Mouse (Mus musculus): ENCODE measurements around the gene Actr1a. TPM values are rescaled to one million over a fixed set of nuclear protein-coding genes. Genes with fewer than 3 reads are reported as not detected.

The Actr1a gene
- polyA plus RNA-seq, 1 experiment from 2014 or later = 48.6 TPM

GRCm38 (mm10) chr19:46396109-46396508 lies 561 bp upstream of the Actr1a start:
- no peaks in the 10 kb centered on the region for H3K27me3 ChIP-seq (ENCODE audit: control insufficient read depth, insufficient read depth, low read depth, low read length)
- peaks cover 28% of the 10 kb centered on the region for H3K4me1 ChIP-seq (ENCODE audit: control insufficient read depth, low read depth, low read length)
- H3K4me2 ChIP-seq (ENCODE audit: low read depth, low read length) = peak overlapping the region; percentile 87
- H3K27ac ChIP-seq (ENCODE audit: low read length) = peak overlapping the region; percentile 61
- no peaks in the 10 kb centered on the region for H3K9me3 ChIP-seq (replicated peaks; ENCODE audit: control insufficient read depth, low read length)
- peak overlapping the region; percentile 78 for H3K9ac ChIP-seq (ENCODE audit: low read depth, low read length)
- no peak for ATAC-seq (ENCODE audit: low read depth)
- H3K4me3 ChIP-seq (ENCODE audit: low read depth, low read length) = peak overlapping the region; percentile 76
- H3K36me3 ChIP-seq (ENCODE audit: control insufficient read depth, insufficient read depth) = peaks cover 3% of the 10 kb centered on the region; the same call in 1 of the 2 replicates
- WGBS (ENCODE audit: insufficient replicate concordance) = 8% methylated on average over 8 of the region's 8 CpGs

DNA sequence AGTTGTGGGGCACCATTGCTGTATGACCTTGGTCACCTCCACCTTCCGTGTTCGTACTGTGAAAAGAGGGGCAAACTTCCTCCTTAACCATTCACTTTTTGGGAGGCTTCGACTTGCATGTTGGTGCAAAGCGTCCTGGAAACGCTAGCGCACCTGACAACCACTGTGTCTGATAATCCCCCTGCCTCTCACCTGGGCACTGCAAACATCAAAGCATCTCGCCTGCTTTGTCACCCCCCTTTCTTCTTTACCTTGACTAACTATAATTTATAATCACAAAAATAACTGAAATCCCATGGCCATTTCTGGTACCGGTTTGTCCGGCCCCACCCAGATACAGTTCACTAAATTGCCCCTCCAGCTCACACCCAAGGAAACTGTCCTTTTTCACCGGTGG lies 838 bp downstream of the Actr1a start:
- no peaks in the 10 kb centered on the region for H3K9me3 ChIP-seq (replicated peaks; ENCODE audit: control insufficient read depth, low read length)
- no peak for ATAC-seq (ENCODE audit: low read depth)
- peak overlapping the region; percentile 17; the same call in 1 of the 2 replicates for H3K27ac ChIP-seq (ENCODE audit: low read length)
- peak overlapping the region; percentile 90 for H3K4me2 ChIP-seq (ENCODE audit: low read depth, low read length)
- H3K36me3 ChIP-seq (ENCODE audit: control insufficient read depth, insufficient read depth) = peaks cover 3% of the 10 kb centered on the region; the same call in 1 of the 2 replicates
- peak overlapping the region; percentile 76 for H3K4me3 ChIP-seq (ENCODE audit: low read depth, low read length)
- H3K27me3 ChIP-seq (ENCODE audit: control insufficient read depth, insufficient read depth, low read depth, low read length) = no peaks in the 10 kb centered on the region
- H3K9ac ChIP-seq (ENCODE audit: low read depth, low read length) = peak overlapping the region; percentile 63
- 2% methylated on average over 10 of the region's 10 CpGs for WGBS (ENCODE audit: insufficient replicate concordance)
- H3K4me1 ChIP-seq (ENCODE audit: control insufficient read depth, low read depth, low read length) = peaks cover 28% of the 10 kb centered on the region

- H3K27ac ChIP-seq (ENCODE audit: low read length) = no peak overlapping the region
- no peak overlapping the region for H3K4me2 ChIP-seq (ENCODE audit: low read depth, low read length)
- peaks cover 7% of the 10 kb centered on the region for H3K36me3 ChIP-seq (ENCODE audit: control insufficient read depth, insufficient read depth)
- H3K27me3 ChIP-seq (ENCODE audit: control insufficient read depth, insufficient read depth, low read depth, low read length) = no peaks in the 10 kb centered on the region
- H3K9ac ChIP-seq (ENCODE audit: low read depth, low read length) = no peak overlapping the region
- ATAC-seq (ENCODE audit: low read depth) = no peak
- H3K9me3 ChIP-seq (replicated peaks; ENCODE audit: control insufficient read depth, low read length) = no peaks in the 10 kb centered on the region
- 32% methylated on average over 4 of the region's 4 CpGs for WGBS (ENCODE audit: insufficient replicate concordance)
- no peak overlapping the region for H3K4me3 ChIP-seq (ENCODE audit: low read depth, low read length)
- peaks cover 17% of the 10 kb centered on the region for H3K4me1 ChIP-seq (ENCODE audit: control insufficient read depth, low read depth, low read length)
Observed at GRCm38 (mm10) chr19:46392018-46392417, 3.5 kb downstream of the Actr1a start.

- Histone ChIP-seq H3K27me3 (ENCODE audit: control insufficient read depth, insufficient read depth, low read depth, low read length) (no peaks in the 10 kb centered on the region), H3K36me3 (ENCODE audit: control insufficient read depth, insufficient read depth) (peaks cover 11% of the 10 kb centered on the region), H3K9me3 (replicated peaks; ENCODE audit: control insufficient read depth, low read length) (no peaks in the 10 kb centered on the region), H3K4me3 (ENCODE audit: low read depth, low read length) (no peak overlapping the region), H3K4me1 (ENCODE audit: control insufficient read depth, low read depth, low read length) (peaks cover 13% of the 10 kb centered on the region), H3K27ac (ENCODE audit: low read length) (no peak overlapping the region), H3K4me2 (ENCODE audit: low read depth, low read length) (no peak overlapping the region), H3K9ac (ENCODE audit: low read depth, low read length) (no peak overlapping the region)
- WGBS (ENCODE audit: insufficient replicate concordance) = 83% methylated on average over 5 of the region's 5 CpGs
- no peak for ATAC-seq (ENCODE audit: low read depth)
Observed at GRCm38 (mm10) chr19:46389872-46390271, 5.7 kb downstream of the Actr1a start.

GRCm38 (mm10) chr19:46382275-46382674 lies 13.3 kb downstream of the Actr1a start:
- no peaks in the 10 kb centered on the region for H3K9me3 ChIP-seq (replicated peaks; ENCODE audit: control insufficient read depth, low read length)
- H3K4me1 ChIP-seq (ENCODE audit: control insufficient read depth, low read depth, low read length) = no peaks in the 10 kb centered on the region
- no peak overlapping the region for H3K9ac ChIP-seq (ENCODE audit: low read depth, low read length)
- H3K4me2 ChIP-seq (ENCODE audit: low read depth, low read length) = no peak overlapping the region
- no peak overlapping the region for H3K27ac ChIP-seq (ENCODE audit: low read length)
- no peak for ATAC-seq (ENCODE audit: low read depth)
- peaks cover 78% of the 10 kb centered on the region for H3K36me3 ChIP-seq (ENCODE audit: control insufficient read depth, insufficient read depth)
- no peaks in the 10 kb centered on the region for H3K27me3 ChIP-seq (ENCODE audit: control insufficient read depth, insufficient read depth, low read depth, low read length)
- 86% methylated on average over 9 of the region's 9 CpGs for WGBS (ENCODE audit: insufficient replicate concordance)
- no peak overlapping the region for H3K4me3 ChIP-seq (ENCODE audit: low read depth, low read length)

DNA sequence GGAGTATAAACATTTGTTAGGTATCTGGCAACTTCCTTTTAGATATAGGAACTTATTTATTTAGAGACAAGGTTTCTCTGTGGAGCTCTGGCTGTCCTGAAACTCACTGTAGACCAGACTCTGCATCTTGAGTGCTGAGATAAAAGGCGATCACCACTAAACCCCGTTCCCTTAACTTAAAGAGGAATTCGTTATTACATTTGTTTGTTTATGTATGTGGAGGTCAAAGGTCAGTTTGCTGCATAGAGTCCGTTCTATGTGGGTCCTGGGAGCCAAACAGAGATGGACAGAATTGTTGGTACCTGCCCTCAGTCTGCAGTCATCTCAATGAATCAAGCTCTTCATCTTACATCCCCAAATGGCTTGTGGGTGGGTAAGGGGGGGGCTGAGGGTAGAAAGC lies 19.7 kb downstream of the Actr1a start:
- peaks cover 3% of the 10 kb centered on the region for H3K4me1 ChIP-seq (ENCODE audit: control insufficient read depth, low read depth, low read length)
- no peak for ATAC-seq (ENCODE audit: low read depth)
- peaks cover 34% of the 10 kb centered on the region for H3K36me3 ChIP-seq (ENCODE audit: control insufficient read depth, insufficient read depth)
- no peak overlapping the region for H3K27ac ChIP-seq (ENCODE audit: low read length)
- no peaks in the 10 kb centered on the region for H3K27me3 ChIP-seq (ENCODE audit: control insufficient read depth, insufficient read depth, low read depth, low read length)
- H3K9ac ChIP-seq (ENCODE audit: low read depth, low read length) = no peak overlapping the region
- H3K4me2 ChIP-seq (ENCODE audit: low read depth, low read length) = no peak overlapping the region
- WGBS (ENCODE audit: insufficient replicate concordance) = 50% methylated on average over 4 of the region's 4 CpGs
- no peaks in the 10 kb centered on the region for H3K9me3 ChIP-seq (replicated peaks; ENCODE audit: control insufficient read depth, low read length)
- no peak overlapping the region for H3K4me3 ChIP-seq (ENCODE audit: low read depth, low read length)

DNA sequence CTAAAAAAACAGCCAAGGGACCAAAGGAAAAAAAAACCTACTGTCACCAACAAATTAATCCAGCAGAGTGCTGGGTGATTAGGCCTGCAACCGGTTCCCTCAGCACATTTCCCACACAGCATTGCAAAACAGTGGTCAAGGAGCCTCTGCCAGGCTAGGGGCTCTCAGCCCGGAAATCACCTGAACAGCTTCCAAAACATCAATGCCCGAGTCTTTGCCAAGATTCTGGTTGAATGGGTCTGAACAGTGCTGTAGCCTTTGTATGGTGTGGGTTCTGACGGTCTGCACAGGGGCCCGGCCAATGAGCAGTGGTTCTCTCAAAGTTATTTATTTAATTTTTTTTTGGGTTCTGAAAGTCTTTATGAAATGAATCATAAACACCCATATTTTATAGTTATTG lies 20.1 kb downstream of the Actr1a start:
- H3K27me3 ChIP-seq (ENCODE audit: control insufficient read depth, insufficient read depth, low read depth, low read length) = no peaks in the 10 kb centered on the region
- H3K4me2 ChIP-seq (ENCODE audit: low read depth, low read length) = no peak overlapping the region
- peaks cover 3% of the 10 kb centered on the region for H3K4me1 ChIP-seq (ENCODE audit: control insufficient read depth, low read depth, low read length)
- 75% methylated on average over 5 of the region's 5 CpGs for WGBS (ENCODE audit: insufficient replicate concordance)
- ATAC-seq (ENCODE audit: low read depth) = no peak
- H3K9ac ChIP-seq (ENCODE audit: low read depth, low read length) = no peak overlapping the region
- H3K36me3 ChIP-seq (ENCODE audit: control insufficient read depth, insufficient read depth) = peaks cover 30% of the 10 kb centered on the region
- no peaks in the 10 kb centered on the region for H3K9me3 ChIP-seq (replicated peaks; ENCODE audit: control insufficient read depth, low read length)
- no peak overlapping the region for H3K4me3 ChIP-seq (ENCODE audit: low read depth, low read length)
- H3K27ac ChIP-seq (ENCODE audit: low read length) = no peak overlapping the region

GRCm38 (mm10) chr19:46374477-46375088 lies 21.0 kb downstream of the Actr1a start:
- peaks cover 22% of the 10 kb centered on the region for H3K36me3 ChIP-seq (ENCODE audit: control insufficient read depth, insufficient read depth)
- H3K27me3 ChIP-seq (ENCODE audit: control insufficient read depth, insufficient read depth, low read depth, low read length) = no peaks in the 10 kb centered on the region
- H3K4me3 ChIP-seq (ENCODE audit: low read depth, low read length) = no peak overlapping the region
- no peak overlapping the region for H3K27ac ChIP-seq (ENCODE audit: low read length)
- ATAC-seq (ENCODE audit: low read depth) = peak; percentile 42
- no peaks in the 10 kb centered on the region for H3K9me3 ChIP-seq (replicated peaks; ENCODE audit: control insufficient read depth, low read length)
- H3K9ac ChIP-seq (ENCODE audit: low read depth, low read length) = no peak overlapping the region
- H3K4me2 ChIP-seq (ENCODE audit: low read depth, low read length) = no peak overlapping the region
- peaks cover 3% of the 10 kb centered on the region for H3K4me1 ChIP-seq (ENCODE audit: control insufficient read depth, low read depth, low read length)
- WGBS (ENCODE audit: insufficient replicate concordance) = 72% methylated on average over 21 of the region's 21 CpGs

DNA sequence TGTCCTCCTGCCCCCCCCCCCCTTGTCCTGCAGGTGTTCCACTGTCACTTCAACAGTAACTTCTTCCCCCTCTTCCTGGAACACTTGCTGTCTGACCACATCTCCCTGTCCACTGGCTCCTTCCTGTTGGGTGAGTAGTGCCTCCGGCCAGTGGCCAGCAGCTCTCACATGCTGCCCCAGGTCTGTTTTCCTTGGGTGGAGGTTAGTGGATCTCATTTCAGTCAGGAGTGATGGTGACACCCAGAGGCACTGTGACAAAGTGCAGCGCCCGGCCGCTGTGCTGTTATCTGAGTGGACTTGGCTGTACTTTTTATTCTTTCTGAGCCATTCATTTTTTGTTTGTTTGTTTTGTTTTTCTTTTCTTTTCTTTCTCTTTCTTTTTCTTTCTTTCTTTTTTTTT lies 26.3 kb downstream of the Actr1a start:
- Histone ChIP-seq H3K4me3 (ENCODE audit: low read depth, low read length) (no peak overlapping the region), H3K9me3 (replicated peaks; ENCODE audit: control insufficient read depth, low read length) (no peaks in the 10 kb centered on the region), H3K27me3 (ENCODE audit: control insufficient read depth, insufficient read depth, low read depth, low read length) (no peaks in the 10 kb centered on the region), H3K4me1 (ENCODE audit: control insufficient read depth, low read depth, low read length) (no peaks in the 10 kb centered on the region; the same call in 1 of the 2 replicates), H3K4me2 (ENCODE audit: low read depth, low read length) (no peak overlapping the region), H3K36me3 (ENCODE audit: control insufficient read depth, insufficient read depth) (no peaks in the 10 kb centered on the region; the same call in none of the 2 replicates), H3K9ac (ENCODE audit: low read depth, low read length) (no peak overlapping the region), H3K27ac (ENCODE audit: low read length) (no peak overlapping the region)
- WGBS (ENCODE audit: insufficient replicate concordance) = 26% methylated on average over 4 of the region's 4 CpGs
- ATAC-seq (ENCODE audit: low read depth) = peak; percentile 75; the same call in 1 of the 2 replicates
